Mouse (Mus musculus) stomach, postnatal 0 days (tissue): Measurements from ENCODE around the gene Ndufs3.

Experiments used
- CTCF ChIP-seq: IDR thresholded peaks from 2 replicates; pipeline ENCODE4 v1.5.1; 2016; ENCODE audit warnings: antibody characterized with exemption, low read depth, mild to moderate bottlenecking, moderate library complexity
- EP300 ChIP-seq: optimal IDR thresholded peaks from 2 replicates; pipeline ENCODE3; 2016; ENCODE audit warnings: antibody characterized with exemption

DNA sequence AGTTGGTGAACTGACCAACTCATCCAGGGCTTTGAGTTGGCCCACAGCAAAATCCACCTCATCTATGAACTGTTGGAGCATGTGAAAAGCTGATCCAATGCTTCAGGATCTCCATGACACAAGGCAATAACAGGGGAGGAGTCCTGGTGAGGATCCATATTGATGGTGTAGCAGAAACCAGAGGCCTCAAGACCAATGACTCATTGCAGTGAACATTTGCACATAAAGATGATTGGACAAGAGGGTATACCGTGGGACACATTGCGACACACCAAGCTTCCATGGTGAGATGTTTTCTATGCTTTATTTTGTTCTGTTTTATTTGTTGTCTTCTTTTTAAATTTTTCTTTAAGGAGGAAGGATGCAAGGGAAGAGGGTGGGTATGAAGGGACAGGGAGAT lies 18.0 kb upstream of the Ndufs3 start:
- TF ChIP-seq CTCF (no peak), EP300 (no peak)
